Mouse (Mus musculus) spleen, adult 2 months (tissue): ENCODE data around the gene Cfl1.

Source experiments
- CTCF ChIP-seq: fragments of 200-500 bp; IDR thresholded peaks from 2 replicates; pipeline ENCODE4 v1.5.1; 2011; ENCODE audit warnings: mild to moderate bottlenecking, inconsistent platforms; ENCODE audit not compliant: insufficient read depth, insufficient read length, insufficient replicate concordance; ENCODE audit errors: extremely low read depth
- POLR2A ChIP-seq: fragments of 200-500 bp; IDR thresholded peaks from 2 replicates; pipeline ENCODE4 v1.6.1; 2011; ENCODE audit warnings: low read depth, low read length, inconsistent platforms

DNA sequence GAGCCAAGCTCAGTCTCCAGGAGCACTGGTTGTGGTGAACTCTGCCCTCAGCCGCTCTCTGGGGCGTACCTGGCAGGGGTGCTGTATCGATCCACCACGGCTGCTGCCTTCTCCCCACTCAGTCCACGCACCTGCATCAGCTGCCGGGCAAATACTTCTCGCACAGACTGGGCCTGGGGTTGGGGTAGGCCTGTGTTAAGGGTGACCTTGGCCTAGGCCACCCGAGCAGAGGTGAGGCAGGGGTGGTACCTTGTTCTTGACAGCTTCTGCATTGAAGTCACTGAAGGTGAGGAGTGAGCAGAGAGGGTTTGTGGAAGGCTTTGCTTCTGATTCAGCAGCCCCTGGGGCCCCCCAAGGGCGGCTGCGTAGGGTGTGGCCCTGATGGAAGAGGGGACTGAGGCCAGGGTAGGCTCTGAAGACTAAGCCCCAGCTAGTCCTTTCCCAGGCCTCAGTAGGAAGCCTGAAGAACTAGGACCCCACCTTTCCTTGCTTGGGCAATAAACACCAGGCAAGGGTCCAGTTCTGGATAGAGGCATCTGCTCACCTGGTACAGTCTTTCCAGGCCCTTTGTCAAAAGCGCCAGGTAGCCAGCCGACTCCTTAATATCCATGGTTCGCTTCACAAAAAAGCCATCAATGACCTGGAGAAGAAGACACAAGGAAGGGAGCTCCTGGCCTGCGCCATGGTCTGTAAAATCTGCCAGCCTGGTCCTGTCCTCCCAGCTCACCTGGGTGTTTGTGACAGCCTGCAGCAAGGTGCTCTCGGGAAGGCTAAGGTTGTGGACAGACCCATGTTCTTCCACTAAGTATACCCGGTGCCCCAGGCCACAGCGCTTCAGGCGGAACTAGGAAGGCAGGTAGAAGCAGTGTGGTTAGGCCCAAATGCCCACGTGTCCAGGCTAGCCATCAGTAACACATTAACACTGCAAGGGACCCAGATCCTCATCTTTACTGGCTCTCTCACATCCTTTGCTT, 6.6 kb upstream of the Cfl1 start:
- TF ChIP-seq CTCF: no peak
- TF ChIP-seq POLR2A: no peak
